Mouse (Mus musculus): ENCODE results near the gene Slc4a4.

Gene Slc4a4

DNA sequence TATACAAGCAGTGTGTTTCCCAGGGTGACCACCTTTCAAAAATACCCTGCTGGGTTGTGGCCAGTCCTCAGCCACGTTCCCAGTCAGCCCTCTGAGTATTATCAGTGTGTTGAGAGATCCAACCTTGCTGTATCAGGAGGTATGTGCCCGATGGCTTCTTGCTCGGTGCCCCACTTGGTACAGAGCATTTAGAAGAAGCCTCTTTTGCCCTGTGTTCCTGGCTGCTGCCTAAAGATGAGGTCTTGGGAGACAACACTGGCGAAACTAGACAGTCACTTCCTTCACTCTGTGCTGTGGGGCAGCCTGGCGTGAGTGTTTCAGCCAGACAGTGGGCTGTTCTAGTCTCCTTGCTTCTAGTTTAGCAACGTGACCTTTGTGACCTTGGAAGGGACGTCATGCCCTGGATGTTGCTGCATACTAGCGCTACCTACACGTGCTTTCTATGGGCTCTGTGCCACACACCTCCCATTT, 29.9 kb downstream of the Slc4a4 start:
- no peak for DNase-seq (ENCODE audit: low spot score in 2 of 2)

DNA sequence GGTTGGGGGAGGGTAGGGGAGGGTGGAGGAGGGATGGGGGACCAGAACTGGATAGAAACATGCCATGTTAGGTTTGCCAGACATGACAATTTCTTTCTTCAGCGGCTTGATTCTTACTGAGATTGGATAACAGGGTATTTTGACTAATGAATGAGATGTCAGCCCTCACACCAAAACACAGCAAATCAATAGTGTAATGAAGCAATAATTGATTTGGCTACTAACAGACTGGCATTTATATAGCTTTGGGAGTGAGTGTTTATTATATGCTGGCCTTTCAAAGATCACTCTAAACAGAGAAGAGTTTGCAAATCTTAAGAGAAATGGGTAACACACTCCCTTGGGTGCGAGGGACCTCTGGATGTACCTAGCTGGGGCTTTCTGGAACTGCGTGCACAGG, 30.6 kb downstream of the Slc4a4 start:
- DNase-seq (ENCODE audit: low spot score in 2 of 2): no peak

DNA sequence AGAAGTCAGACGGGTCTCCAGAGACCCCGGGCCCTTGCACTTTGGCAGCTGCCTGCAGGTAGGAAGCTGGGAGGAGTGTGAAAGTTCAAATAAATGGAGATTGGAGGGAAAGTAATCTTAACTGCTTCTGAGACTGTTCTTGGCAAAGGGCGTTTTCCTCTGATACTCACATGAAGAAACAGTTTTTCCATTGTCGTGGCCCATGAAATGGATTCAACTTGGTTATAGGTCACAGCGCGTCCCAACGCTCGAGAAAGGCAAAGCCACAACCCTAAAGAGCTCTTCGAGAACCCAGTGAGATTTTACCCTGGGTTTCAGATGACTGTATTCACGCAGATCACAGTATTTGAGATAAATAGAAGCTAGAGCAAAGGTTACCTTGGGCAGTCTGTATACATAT, 31.0 kb downstream of the Slc4a4 start:
- DNase-seq (ENCODE audit: low spot score in 2 of 2): no peak

DNA sequence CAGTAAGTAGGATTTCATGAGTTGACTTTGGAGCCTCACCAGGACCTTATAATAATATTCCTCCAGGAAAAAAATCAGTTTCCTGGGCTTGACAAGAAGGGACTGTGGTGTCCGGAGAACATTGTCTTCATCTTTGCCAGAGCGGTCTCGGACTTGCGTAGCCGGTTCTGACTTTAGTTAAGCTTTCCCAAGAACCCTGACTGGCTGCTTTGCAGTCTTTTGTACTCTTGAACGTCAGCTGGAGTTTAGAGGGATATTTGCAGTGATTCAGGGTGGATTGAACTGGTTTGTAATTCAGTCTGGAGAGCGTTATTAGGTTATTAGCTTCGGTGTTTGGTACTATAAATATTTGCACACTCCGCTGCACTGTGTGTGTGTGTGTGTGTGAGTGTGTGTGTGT, 31.9 kb downstream of the Slc4a4 start:
- no peak for DNase-seq (ENCODE audit: low spot score in 2 of 2)

DNA sequence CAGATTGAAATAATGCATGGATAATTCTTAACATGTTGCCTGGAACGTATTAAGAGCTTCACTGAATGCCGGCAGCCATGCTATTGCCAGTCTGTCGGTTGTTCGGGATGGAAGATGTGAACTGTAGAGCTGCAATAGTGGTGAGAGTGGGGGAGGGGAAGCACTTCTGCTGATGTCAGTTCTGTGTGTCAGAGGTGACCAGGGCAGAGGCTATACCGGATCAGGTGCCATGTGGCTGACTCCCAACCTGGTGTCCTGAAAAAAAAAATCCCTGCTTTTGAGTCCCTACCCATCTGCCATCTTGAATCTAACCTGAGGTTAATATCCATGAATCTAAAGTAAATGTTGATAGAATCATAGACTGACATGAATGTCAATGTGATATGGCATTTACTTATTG, 39.0 kb downstream of the Slc4a4 start:
- no peak for DNase-seq (ENCODE audit: low spot score in 2 of 2)

DNA sequence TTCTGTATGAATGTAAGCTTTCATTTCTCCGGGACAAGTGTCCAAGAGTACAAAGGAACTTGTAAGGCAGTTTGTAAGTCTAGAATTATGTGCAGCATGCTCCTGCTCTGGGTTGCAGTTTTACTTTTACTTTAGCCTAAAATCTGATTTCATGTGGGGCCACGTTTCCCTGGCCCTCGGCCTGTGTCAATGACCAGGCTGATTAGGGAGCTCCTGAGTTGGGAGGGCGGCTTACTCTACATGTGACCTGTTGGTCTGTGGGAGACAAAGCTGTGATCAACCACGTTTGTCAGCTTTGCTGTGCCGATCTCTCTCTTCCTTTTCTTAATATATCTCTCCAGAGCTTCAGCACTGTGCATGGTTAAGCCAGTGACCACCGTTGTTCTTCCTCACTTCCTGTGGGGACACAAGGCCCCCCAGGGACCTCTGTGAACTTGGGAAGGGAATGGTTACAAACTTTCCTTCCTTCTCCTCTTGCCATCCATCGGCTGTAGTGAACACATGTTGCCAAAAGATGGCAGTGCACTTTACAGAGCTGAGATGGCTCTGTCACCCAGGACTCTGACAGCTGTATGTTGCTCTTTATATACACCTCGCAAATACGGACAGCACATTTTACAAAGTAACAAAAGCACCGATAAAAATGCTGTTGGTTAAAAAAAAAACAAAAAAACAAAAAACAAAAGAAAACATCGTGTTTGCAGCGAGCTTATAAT, 41.7 kb downstream of the Slc4a4 start:
- no peak for DNase-seq (ENCODE audit: low spot score in 2 of 2)

DNA sequence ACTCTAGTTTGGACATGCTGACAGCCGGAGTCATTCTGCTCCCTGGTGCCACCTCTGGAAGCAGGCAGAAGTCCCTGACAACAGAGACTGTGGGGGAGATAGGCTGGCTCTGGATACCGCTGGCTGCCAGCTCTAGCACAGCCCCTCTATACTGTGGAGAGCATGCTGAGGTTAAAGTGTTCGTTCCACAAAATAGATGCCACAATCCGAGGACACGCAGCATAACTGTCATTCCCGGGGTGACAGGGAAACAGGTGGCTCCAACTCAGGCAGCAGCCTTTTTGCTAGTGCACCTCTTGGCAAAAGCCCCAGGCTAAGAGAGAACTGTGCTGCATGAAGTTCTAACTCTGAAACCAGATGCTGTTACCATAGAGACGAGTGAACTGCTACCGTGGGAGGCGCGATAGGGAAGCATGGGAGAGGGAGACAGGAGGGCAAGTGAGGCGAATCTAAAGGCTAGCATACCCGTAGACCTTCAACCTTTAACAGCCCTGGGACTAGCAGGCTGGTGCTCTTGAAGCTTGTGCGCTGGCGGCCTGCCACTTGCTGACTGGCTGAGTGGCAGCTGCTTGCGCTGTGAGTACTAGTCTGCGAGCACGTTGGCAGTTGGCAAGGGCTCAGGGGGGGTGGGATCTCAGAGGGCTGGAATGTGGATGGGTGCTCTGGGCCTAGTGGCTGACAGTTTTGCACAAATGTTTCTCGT, 42.9 kb downstream of the Slc4a4 start:
- DNase-seq (ENCODE audit: low spot score in 2 of 2): no peak

DNA sequence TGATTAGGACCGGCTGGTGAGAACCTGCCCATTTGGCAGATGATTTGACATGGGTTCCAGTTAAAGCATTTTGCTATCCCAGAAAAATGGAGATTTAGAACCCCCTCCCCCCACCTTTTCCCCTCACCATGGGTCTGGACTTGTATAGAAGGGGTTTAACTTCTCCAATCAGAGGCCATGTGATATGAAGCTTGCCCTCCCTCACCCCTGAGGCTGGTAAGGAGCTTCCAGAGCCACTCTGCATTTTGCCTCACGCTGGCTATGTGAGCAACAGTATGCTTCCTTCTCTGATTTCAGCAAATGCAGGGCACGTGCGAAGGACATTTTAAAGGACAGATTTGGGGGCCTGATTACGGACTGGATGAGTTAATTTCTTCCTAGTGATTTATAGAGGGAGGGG, 43.5 kb downstream of the Slc4a4 start:
- DNase-seq (ENCODE audit: low spot score in 2 of 2): no peak

DNA sequence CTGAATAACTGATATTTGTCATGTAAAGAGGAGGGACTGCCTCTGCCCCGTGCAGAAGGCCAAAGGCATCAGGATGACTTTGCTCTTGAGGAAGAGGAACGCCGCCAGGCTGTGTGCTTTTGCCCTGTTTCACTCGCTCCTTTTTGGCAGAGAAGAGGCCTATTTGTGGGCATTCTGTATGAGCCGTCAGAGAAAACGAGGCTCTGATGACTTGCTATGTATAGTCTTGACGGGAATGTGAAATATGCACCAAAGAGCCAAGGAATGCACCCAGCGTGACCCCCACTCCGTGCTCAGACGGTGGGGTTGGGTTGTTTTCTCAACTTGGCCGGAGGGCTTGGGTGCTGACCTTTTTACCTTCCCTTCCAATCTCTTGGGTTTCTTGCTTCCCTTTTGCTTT, 44.0 kb downstream of the Slc4a4 start:
- no peak for DNase-seq (ENCODE audit: low spot score in 2 of 2)

DNA sequence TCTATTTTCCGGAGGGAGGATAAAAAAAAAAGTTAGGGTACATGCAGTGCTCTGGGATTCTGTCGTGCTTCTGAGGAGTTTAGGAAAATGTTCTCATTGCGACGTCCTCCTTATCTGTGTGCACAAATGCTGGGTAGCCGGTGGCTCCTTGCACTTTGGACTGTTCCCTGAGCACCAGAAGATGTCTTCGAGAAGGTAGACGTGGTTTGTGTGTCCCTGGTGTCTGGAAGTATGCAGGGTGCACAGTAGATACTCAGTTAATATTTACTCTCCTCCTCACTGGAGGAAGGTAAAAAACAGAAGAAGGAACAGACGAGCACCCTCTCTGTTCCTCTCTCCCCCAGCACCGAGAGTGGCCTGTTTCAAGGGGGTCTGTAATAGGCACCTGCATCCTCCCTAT, 44.6 kb downstream of the Slc4a4 start:
- DNase-seq (ENCODE audit: low spot score in 2 of 2): no peak

DNA sequence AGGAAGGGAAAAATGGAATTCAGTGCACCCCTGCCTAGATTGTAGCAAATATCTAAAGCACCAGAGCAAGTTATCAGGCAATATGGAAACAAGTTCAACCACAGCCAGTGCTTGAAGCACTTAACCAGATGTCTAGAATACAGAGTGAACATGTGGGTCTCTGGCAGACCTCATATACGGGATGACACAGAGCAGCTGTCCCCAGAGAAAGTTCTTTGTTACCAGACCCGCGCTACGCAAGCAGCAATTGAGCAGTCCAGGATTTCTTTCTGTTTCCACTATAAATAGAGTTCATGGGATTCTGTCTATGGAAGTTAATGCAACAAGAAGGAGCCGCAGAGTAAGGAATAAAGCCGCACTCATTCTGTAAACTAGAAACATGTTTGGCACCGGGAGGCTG, 46.8 kb downstream of the Slc4a4 start:
- DNase-seq (ENCODE audit: low spot score in 2 of 2): no peak

DNA sequence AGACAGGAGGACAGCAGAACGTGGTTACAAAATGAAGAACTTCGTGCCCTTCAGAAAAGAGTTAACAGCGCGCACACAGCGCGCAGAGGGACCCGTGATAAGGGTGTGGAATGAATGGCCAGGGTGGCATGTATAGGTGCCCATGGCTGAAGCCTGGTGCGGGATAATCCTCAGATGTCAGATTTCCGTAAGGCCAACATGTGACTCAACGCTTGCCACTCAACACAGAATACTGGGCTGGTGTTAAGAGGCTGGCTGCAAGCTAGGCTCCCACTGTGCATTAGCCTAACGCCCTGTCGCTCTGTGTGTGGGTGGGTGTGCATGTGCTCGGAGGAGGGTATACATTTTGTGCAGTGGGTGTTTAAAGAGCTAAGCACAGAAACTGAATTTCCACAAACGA, 47.3 kb downstream of the Slc4a4 start:
- DNase-seq (ENCODE audit: low spot score in 2 of 2): no peak

DNA sequence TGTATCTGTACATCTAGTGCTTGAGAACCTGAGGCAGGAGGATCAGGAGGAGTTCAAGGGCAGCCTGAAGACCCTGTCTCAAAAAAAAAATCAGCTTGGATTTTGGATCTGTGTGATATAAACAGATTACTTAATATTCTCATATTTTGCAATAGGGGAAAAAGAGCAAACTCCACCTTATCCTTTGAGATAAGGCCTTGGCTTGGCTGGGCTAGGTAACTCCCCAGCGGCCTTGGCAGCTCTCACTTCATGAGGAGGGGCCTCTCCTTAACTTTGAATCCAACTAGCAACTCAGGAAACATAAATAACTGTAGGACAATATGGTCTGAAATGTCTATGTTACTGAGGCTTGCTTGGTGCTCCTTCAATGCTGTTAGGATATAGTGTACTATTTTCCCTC, 51.6 kb downstream of the Slc4a4 start:
- no peak for DNase-seq (ENCODE audit: low spot score in 2 of 2)

DNA sequence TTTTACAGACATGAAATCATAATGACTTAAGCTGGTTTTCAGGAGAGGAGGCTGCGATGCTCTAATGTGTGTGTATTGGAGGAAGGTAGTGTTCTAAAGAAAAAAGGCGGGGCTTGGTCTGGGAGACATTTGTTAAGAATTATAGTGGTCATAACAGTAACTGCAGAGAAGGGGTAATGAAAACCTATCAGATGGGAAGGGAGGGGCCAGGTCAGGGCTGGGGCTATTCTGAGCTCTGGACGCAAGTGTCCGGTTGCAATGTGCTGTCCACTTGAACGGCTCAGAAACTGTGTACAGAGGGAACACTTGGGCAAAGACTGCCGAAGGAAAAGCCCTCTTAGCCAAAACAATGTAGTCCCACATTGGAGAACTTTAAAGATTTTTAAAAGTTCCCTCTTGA, 52.5 kb downstream of the Slc4a4 start:
- no peak for DNase-seq (ENCODE audit: low spot score in 2 of 2)

DNA sequence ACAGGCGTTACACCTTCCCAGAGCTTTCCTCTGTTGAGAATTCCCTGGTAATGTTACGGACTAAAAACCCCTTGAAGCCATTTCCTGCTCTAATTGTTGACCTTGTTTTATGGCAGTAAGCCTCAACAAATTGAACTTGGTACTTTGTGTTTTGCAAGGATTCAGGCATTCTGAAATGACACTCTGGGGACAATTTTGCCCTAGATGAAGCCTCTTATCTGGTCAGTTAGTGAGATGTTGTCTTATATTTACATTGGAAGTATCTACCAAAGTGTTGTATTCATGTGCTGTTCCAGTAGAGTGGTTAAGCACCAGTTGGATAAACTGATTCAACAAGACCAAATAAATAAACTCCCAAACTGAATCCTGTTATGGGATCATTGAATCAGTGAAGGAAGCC, 53.2 kb downstream of the Slc4a4 start:
- DNase-seq (ENCODE audit: low spot score in 2 of 2): no peak

DNA sequence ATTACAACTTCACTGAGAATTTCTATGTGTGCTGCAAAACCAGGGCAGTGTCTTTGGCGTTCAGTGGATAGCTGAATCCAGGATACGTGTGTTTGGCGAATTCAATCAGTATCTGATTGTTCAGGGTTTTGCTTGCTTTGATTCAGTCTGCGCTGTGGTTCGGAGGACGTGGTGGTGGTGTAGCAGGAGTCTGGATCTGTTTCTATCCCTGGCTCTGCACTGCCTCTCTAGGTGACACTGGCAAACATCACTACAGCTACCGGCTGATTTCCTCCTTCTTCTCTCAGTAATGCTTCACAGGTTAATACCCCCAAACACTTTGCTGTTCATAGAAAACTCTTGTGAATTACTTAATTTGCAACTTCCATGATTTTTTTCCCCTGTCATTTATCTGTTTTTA, 55.3 kb downstream of the Slc4a4 start:
- DNase-seq (ENCODE audit: low spot score in 2 of 2): no peak

DNA sequence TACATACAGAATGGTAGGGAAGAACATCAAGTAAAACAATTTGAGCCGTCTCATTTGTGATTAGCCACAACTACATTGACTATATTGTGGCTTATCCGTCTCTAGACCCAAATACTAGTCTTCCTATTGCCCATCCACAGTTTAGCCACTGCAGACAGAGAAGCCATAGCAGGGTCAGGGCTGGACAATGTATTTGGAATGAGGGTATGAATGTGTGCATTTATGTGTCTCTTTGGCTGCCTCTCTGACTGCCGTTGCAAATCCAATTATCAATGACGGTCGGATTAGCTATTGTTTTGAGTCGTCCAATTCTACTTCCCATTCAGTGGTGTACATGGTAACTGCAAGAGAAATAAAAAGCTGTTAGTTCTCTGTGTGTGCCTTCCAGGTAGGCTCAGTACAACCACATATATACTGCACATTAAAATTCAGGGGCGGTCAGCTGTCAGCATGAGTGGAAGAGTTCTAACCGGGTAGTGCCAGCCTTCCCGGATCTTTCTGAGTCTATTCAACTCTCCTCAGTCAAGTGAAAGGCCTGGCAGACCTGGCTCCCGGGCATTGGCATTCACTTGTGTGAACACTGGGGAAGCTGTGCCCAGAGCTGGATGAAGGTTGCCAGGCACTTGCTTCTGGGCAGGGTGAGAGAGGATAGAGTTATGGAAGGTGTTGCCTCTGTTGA, 59.2 kb downstream of the Slc4a4 start:
- no peak for DNase-seq (ENCODE audit: low spot score in 2 of 2)

DNA sequence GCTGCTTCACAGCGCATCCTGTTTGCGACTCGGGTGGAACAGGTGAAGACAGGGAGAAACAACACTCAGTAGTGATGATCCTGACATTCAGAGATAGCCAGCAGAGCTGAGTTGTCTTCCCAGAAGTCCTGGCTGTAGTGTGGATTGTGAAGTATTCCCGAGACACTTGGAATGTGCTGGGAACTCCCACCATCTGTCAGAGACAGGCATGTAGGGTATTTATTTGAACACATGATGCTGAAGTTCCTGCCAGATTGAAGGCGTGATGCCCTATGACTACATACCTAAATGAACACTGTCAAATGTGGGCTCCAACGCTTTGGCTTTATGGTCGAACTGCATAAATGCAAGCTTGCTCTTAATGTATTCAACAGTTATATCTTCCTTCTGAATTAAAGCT, 63.7 kb downstream of the Slc4a4 start:
- DNase-seq (ENCODE audit: low spot score in 2 of 2): no peak

DNA sequence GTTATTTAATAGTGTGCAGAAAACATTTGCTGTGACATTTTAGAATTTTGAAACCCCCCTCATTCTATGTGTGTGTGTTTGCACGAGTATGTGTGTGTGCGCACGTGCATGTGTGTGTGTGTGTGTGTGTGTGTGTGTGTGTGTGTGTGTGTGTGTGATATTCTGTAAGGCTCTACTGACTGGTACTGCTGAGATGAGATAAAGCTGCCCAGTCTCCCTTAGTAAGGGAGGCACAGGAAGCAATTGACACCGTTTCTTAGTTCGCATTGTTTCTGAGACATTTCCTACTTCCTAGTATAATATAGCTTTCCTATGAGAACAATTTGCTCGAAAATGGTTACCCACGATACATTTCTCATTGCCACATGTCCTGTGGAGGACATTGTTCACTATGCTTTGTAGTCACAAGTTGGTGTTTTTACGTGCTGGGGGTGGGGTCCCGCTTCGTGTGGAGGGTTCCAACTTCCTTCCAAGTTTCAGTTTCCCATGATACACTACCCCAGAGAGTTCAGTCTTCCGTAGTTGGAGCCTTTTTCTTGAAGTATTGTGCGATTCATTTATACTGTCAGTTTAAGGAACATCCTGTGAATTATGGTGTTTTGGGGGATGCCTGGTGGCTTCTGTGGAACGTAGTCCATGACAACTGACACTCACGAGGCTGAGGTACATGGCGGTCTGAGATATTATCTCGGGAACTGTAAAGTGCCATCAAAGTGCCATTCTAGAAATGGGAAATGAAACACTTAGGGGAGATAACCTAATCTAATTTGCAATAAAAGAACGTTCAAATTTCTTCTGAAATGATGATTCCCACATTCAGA, 66.3 kb downstream of the Slc4a4 start:
- no peak for DNase-seq (ENCODE audit: low spot score in 2 of 2)

DNA sequence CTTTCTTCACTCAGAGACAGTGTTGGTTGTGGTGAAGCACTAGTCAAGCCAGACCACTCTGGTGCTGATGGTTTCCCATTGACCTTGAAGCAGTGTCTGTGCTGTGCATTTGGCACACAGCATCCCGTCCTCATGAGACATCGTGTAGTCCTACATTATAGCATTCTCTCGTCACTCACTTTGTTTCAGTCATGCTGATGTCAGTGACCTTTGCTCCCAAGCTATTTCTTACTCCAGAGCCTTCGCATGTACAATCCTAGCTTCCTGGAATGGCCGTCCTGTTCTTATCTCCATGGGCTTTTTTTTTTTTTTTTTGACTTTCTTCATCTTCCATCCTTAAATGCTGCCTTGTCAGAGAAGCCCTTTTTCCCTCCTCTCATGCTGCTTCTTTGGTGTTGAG, 71.1 kb downstream of the Slc4a4 start:
- DNase-seq (ENCODE audit: low spot score in 2 of 2): no peak

DNA sequence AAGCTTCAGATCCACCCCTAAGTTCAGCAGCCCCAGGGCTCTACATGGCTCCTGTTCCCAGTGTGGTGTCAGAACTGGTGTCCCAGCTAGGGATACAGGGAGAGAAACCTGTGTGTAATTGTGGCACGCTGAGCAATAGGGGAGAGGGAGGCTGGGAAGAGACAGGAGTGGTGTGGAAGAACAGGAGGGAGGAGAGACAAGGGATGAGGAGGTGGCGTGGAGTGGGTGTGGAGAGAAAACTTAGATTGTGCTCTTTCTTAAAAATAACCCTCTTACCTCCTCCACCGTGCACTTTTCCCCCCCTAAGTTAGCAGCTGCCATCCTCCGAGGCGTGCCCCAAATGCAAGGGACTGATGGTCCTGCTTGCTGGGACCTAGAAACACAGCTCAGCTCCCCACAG, 72.3 kb downstream of the Slc4a4 start:
- DNase-seq (ENCODE audit: low spot score in 2 of 2): no peak

DNA sequence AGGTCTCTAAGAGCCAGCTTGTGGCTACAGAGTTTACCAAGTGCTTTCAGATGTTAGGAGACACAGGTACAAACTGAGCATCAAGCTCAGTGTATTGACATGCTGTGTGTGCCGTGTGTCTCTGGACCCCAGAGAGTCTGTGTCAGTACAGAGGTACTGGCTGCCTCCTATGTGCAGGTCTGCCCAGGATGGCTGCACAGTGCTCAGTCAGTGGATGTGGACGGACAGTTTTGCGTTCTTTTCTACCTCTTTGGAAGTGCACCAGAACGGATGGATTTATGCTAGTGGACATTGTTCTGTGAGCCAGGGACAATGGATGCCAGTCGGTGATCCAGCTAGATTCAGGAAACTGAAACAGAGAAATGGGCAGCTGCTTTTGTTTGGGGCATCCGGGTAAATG, 72.8 kb downstream of the Slc4a4 start:
- DNase-seq (ENCODE audit: low spot score in 2 of 2): no peak
